Mouse (Mus musculus): ENCODE data around the gene Pecam1. TPM values are rescaled to one million over a fixed set of nuclear protein-coding genes. Genes with fewer than 3 reads are reported as not detected.
"Not testable (repeated sequence)": the region's sequence is repeated elsewhere in the genome, so short reads cannot be mapped to it uniquely, and the experiment has no call there.

Pecam1 gene
- total and polyA plus RNA-seq, 2 experiments from 2014 or later = 9.8 to 17.5 TPM

DNA sequence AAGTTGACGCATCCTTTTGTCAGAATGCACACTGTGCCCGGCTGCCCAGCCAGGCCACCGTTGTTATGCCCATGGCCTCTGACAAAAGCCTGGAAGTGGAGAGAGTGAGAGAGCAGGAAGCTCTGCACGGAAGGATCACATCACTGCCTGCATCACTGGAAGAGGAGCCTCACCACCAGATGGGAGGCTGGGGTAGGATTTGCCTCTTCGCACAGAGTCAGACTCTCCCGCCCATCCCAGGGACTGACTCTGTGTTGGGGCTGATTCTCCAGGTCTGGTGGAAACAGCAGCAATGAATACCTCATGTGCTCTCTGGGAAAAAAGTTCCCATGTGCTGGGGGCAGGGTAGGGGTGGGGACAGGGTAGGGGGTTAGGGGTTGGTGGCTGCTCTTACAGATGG lies 86.6 kb downstream of the Pecam1 start:
- Histone ChIP-seq H3K4me3 (ENCODE audit: low read depth, low read length) (no peak overlapping the region), H3K4me1 (ENCODE audit: insufficient read depth, low read length) (no peaks in the 10 kb centered on the region), H3K27ac (ENCODE audit: low read depth, low read length) (0 out of 2 replicates have a peak overlapping the region, but pooled peaks have one; percentile 2), H3K9ac (replicated peaks; ENCODE audit: low read length, poor library complexity, severe bottlenecking) (no peak overlapping the region), H3K36me3 (ENCODE audit: insufficient read depth, low read length) (no peaks in the 10 kb centered on the region), H3K27me3 (ENCODE audit: insufficient read depth, low read length) (no peaks in the 10 kb centered on the region), H3K4me2 (ENCODE audit: low read depth, low read length, poor library complexity, severe bottlenecking) (no peak overlapping the region), H3K9me3 (ENCODE audit: low read length) (no peaks in the 10 kb centered on the region)
- ATAC-seq (ENCODE audit: low FRiP score) (no peak), DNase-seq (ENCODE audit: low spot score) (no peak)
- WGBS = 65% methylated on average over 6 of the region's 6 CpGs
- TF ChIP-seq CTCF (IDR thresholded peaks at IDR 0.05) = no peak

DNA sequence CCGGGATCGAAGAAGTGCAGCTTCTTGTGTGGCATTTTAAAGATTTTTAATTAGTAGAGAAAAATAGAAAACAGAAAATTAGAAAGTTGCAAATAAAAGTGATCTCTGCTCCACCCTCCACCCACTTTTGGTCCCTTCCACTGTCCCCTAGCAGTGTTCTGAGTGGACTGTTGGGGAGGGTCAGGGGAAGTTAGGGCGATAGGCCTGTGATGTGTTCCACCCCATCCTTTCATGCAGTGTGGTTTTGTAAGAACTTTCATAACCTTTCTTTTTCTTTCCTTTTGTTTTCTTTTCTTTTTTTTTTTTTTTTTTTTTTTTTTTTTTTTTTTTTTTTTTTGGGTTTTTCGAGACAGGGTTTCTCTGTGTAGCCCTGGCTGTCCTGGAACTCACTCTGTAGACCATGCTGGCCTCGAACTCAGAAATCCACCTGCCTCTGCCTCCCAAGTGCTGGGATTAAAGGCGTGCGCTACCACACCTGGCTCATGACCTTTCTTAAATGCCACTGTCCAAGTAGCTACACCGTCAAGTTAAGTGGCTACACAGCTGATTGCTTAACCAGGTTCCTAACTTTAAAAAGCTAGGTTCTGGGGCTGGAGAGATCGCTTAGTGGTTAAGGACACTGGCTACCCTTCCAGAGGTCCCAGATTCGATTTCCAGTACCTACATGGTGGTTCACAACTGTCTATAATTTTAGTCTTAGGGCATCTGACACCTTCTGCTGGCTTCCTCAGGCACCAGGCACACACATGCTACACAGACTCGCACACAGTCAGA lies 87.6 kb downstream of the Pecam1 start:
- no peaks in the 10 kb centered on the region for H3K9me3 ChIP-seq (ENCODE audit: low read length)
- H3K9ac ChIP-seq (replicated peaks; ENCODE audit: low read length, poor library complexity, severe bottlenecking) = no peak overlapping the region
- 92% methylated on average over 9 of the region's 11 CpGs for WGBS
- no peak overlapping the region for H3K4me2 ChIP-seq (ENCODE audit: low read depth, low read length, poor library complexity, severe bottlenecking)
- no peak overlapping the region for H3K4me3 ChIP-seq (ENCODE audit: low read depth, low read length)
- ATAC-seq (ENCODE audit: low FRiP score) (no peak), DNase-seq (ENCODE audit: low spot score) (no peak)
- no peak overlapping the region for H3K27ac ChIP-seq (ENCODE audit: low read depth, low read length)
- H3K36me3 ChIP-seq (ENCODE audit: insufficient read depth, low read length) = no peaks in the 10 kb centered on the region
- no peaks in the 10 kb centered on the region for H3K4me1 ChIP-seq (ENCODE audit: insufficient read depth, low read length)
- H3K27me3 ChIP-seq (ENCODE audit: insufficient read depth, low read length) = no peaks in the 10 kb centered on the region
- no peak for TF ChIP-seq CTCF (IDR thresholded peaks at IDR 0.05)

DNA sequence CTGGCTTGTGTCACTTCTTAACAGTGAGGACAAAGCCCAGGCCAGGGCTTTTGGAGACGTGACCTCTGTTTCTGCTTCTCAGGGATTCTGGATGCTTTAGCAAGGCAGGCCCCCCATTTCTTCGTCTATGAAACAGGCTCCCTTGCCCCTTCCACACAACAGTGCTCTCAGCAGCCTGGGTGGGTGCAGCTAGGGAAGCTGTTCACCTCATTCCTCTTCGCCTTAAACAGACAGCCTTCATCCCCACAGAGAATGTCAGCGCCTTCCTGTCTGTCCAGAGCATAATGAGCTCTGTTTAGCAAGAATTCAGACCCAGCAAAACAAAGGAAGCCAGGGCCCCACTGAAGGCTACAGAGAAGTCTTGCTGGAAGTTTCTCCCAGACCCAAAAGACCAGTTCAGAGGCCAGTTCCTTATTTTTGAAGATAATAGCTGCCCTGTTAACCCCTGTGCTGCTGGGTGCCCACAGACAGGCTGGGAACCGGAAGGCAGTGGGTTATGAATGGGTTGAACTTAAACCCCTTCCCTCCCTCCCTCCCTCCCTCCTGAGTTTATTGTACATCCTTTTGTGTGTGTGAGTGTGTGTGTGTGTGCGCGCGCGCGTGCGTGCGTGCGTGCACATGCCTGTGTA lies 89.9 kb downstream of the Pecam1 start:
- no peak for TF ChIP-seq CTCF (IDR thresholded peaks at IDR 0.05)
- DNase-seq (ENCODE audit: low spot score) (no peak), ATAC-seq (ENCODE audit: low FRiP score) (no peak)

DNA sequence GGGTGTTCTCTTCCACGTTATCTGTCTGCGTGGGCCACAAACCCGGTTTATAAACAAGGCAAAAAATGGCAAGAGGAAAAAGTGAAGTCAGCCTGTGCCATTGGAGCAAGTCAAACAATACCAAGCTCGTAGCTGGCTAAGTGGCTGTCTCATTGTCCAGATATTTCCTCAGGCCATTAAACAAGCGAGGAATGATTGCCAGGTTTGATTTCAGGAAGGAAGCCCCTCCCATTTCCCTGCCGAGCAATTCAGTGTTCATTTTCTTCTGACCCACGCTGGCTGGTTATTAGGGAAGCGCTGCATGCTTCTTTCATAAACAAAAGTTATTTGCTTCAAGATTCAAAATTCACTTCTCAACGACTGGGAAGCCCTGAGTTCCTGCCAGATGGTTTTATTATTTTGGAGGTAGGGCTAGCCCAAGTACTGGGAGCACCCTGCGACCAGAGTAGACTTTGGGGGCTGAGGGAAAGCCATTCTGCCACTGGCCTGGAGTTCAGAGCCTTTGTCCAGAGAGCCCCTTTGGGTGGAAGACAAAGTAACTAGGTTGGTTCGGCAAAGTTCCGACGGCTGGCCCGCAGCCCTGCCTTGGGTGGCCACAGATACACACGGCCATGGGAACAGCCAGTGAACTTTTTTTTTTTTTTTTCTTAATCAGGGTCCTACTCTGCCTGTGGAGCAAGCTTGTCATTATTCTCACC lies 90.7 kb downstream of the Pecam1 start:
- WGBS = 54% methylated on average over 15 of the region's 15 CpGs
- Histone ChIP-seq H3K9ac (replicated peaks; ENCODE audit: low read length, poor library complexity, severe bottlenecking) (no peak overlapping the region), H3K27ac (ENCODE audit: low read depth, low read length) (no peak overlapping the region), H3K27me3 (ENCODE audit: insufficient read depth, low read length) (no peaks in the 10 kb centered on the region), H3K4me1 (ENCODE audit: insufficient read depth, low read length) (no peaks in the 10 kb centered on the region), H3K4me3 (ENCODE audit: low read depth, low read length) (no peak overlapping the region), H3K9me3 (ENCODE audit: low read length) (no peaks in the 10 kb centered on the region), H3K4me2 (ENCODE audit: low read depth, low read length, poor library complexity, severe bottlenecking) (no peak overlapping the region), H3K36me3 (ENCODE audit: insufficient read depth, low read length) (no peaks in the 10 kb centered on the region)
- ATAC-seq (ENCODE audit: low FRiP score) = no peak
- peak; percentile 18 for DNase-seq (ENCODE audit: low spot score)
- TF ChIP-seq CTCF (IDR thresholded peaks at IDR 0.05) = no peak

More for the DNA sequence above, 89.9 kb downstream of the Pecam1 start:
- Histone ChIP-seq H3K9me3 (ENCODE audit: low read length) (no peaks in the 10 kb centered on the region), H3K4me1 (ENCODE audit: insufficient read depth, low read length) (no peaks in the 10 kb centered on the region), H3K4me3 (ENCODE audit: low read depth, low read length) (no peak overlapping the region), H3K27ac (ENCODE audit: low read depth, low read length) (peak overlapping the region; percentile 43; the same call in 1 of the 2 replicates), H3K27me3 (ENCODE audit: insufficient read depth, low read length) (no peaks in the 10 kb centered on the region), H3K4me2 (ENCODE audit: low read depth, low read length, poor library complexity, severe bottlenecking) (no peak overlapping the region), H3K9ac (replicated peaks; ENCODE audit: low read length, poor library complexity, severe bottlenecking) (no peak overlapping the region), H3K36me3 (ENCODE audit: insufficient read depth, low read length) (no peaks in the 10 kb centered on the region)
- 58% methylated on average over 13 of the region's 13 CpGs for WGBS

DNA sequence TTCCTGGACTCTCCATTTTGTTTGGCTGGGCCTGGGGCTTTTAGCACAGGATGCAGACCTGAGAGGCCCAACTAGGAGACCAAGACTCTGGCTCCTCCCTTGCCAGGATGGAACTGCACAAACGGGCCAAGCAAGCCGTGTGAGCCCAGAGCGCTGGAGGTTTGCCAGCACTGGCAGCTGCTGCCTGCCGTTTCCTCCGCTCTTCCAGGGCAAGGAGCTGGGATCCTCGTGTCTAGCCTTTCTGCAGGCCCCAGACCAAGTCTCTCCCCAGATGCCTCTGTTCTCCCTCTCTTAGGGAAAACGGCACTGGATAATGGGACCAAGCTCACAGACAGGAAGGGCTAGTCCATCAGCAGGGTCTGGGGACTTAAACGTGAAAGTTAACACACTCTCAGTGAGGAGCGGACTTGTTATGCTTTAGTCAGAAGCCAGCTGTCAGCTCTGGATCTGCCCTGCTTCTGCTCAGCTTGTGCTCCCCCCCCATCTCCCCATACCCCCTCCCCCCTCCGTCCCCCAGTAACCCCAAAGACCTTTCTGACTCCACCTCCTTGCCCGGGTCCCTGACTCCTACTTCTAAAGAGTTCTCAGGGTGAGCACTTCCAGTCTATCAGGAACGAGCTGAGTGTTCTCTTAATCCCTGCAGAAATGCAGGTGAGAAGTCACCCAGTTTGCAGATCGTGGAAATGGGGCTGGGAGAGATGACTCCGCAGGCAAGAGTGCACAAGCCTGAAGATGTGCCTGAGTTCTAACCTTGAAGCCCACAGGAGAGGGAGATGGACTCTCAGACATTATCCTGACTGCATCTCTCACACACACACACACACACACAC lies 92.2 kb downstream of the Pecam1 start:
- H3K27ac ChIP-seq (ENCODE audit: low read depth, low read length) = peak overlapping the region; percentile 47; the same call in 1 of the 2 replicates
- no peaks in the 10 kb centered on the region for H3K27me3 ChIP-seq (ENCODE audit: insufficient read depth, low read length)
- 0 out of 2 replicates have a peak overlapping the region, but pooled peaks have one; percentile 19 for H3K9ac ChIP-seq (replicated peaks; ENCODE audit: low read length, poor library complexity, severe bottlenecking)
- H3K9me3 ChIP-seq (ENCODE audit: low read length) = no peaks in the 10 kb centered on the region
- TF ChIP-seq CTCF (IDR thresholded peaks at IDR 0.05) = no peak
- DNase-seq (ENCODE audit: low spot score) (peak; percentile 96), ATAC-seq (ENCODE audit: low FRiP score) (peak; percentile 38; the same call in 1 of the 2 replicates)
- H3K4me2 ChIP-seq (ENCODE audit: low read depth, low read length, poor library complexity, severe bottlenecking) = no peak overlapping the region
- WGBS = 22% methylated on average over 14 of the region's 14 CpGs
- no peaks in the 10 kb centered on the region for H3K36me3 ChIP-seq (ENCODE audit: insufficient read depth, low read length)
- no peaks in the 10 kb centered on the region for H3K4me1 ChIP-seq (ENCODE audit: insufficient read depth, low read length)
- H3K4me3 ChIP-seq (ENCODE audit: low read depth, low read length) = no peak overlapping the region

DNA sequence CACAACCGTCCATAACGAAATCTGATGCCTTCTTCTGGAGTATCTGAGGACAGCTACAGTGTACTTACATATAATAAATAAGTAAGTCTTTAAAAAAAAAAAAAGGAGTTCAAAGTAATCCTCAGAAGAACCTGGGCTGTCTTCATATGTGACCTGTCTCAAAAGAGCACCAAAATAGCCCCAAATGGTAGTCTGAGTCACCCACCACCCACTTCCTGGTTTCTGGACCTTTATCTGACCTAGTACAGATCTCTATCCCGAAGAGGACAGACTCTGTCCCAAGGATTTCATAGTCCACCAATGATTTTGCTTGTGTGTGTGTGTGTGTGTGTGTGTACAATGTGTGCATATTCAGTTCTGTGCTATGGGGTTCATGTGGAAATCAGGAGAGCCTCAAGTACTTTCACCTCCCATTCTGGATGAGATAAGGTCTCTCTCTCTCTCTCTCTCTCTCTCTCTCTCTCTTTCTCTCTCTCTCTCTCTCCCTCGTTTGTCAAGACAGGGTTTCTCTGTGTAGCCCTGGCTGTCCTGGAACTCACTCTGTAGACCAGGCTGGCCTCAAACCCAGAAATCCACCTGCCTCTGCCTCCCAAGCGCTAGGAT lies 93.4 kb downstream of the Pecam1 start:
- ATAC-seq (ENCODE audit: low FRiP score); H3K4me1 ChIP-seq (ENCODE audit: insufficient read depth, low read length); H3K9me3 ChIP-seq (ENCODE audit: low read length); H3K4me2 ChIP-seq (ENCODE audit: low read depth, low read length, poor library complexity, severe bottlenecking); H3K27me3 ChIP-seq (ENCODE audit: insufficient read depth, low read length); H3K9ac ChIP-seq (replicated peaks; ENCODE audit: low read length, poor library complexity, severe bottlenecking); H3K36me3 ChIP-seq (ENCODE audit: insufficient read depth, low read length); H3K4me3 ChIP-seq (ENCODE audit: low read depth, low read length); DNase-seq (ENCODE audit: low spot score); H3K27ac ChIP-seq (ENCODE audit: low read depth, low read length): not testable (repeated sequence)
- 84% methylated on average over 5 of the region's 5 CpGs for WGBS

All from midbrain, postnatal 0 days (tissue).